Mouse (Mus musculus) lung, embryonic 14.5 days (tissue): ENCODE measurements around the gene Anapc2. TPM values are rescaled to one million over a fixed set of nuclear protein-coding genes. Genes with fewer than 3 reads are reported as not detected.

ENCODE experiments used
- ATAC-seq: fragments of 200-750 bp; cut with Nextera tagmentation; 2 replicates; pipeline ENCODE4 v1.8.0; 2017; ENCODE audit warnings: mild to moderate bottlenecking, moderate TSS enrichment, moderate library complexity; ENCODE audit not compliant: insufficient read depth
- DNase-seq: peaks from one replicate; pipeline ENCODE4 v3.0.0-alpha.2; 2015
- H3K27ac ChIP-seq: fragments of 300-500 bp; sonication (generic); 2 replicates; pipeline ENCODE4 v1.5.1; 2014; ENCODE audit warnings: low read depth, mild to moderate bottlenecking, moderate library complexity
- H3K27me3 ChIP-seq: fragments of 300-500 bp; sonication (generic); 2 replicates; pipeline ENCODE4 v1.6.1; 2014; ENCODE audit warnings: low read length, control low read depth; ENCODE audit not compliant: insufficient read depth
- H3K36me3 ChIP-seq: fragments of 300-500 bp; sonication (generic); 2 replicates; pipeline ENCODE4 v1.6.1; 2014; ENCODE audit warnings: control low read depth; ENCODE audit not compliant: insufficient read depth
- H3K4me1 ChIP-seq: fragments of 300-500 bp; sonication (generic); 2 replicates; pipeline ENCODE4 v1.6.1; 2014; ENCODE audit warnings: antibody characterized with exemption, control low read depth; ENCODE audit not compliant: insufficient read depth
- H3K4me2 ChIP-seq: fragments of 300-500 bp; sonication (generic); 2 replicates; pipeline ENCODE4 v1.6.1; 2014; ENCODE audit warnings: mild to moderate bottlenecking
- H3K4me3 ChIP-seq: fragments of 300-500 bp; sonication (generic); 2 replicates; pipeline ENCODE4 v1.5.1; 2014; ENCODE audit warnings: low read depth, low read length
- H3K9ac ChIP-seq: fragments of 300-500 bp; sonication (generic); 2 replicates; pipeline ENCODE4 v1.6.1; 2014
- H3K9me3 ChIP-seq: fragments of 300-500 bp; sonication (generic); 2 replicates; pipeline ENCODE4 v1.6.1; 2016; ENCODE audit warnings: low read depth, low read length, control low read depth
- CTCF ChIP-seq: IDR thresholded peaks from 2 replicates; pipeline ENCODE4 v1.5.1; 2016; ENCODE audit warnings: antibody characterized with exemption, low read depth
- WGBS: fragments of 180-500 bp; shearing (Covaris S2); extraction: QIAGEN DNeasy Blood & Tissue Kit; methylation state at CpG from one replicate; pipeline ENCODE4 v1.1.7; 2014; 5-methylcytosine and 5-hydroxymethylcytosine counted together
- polyA plus RNA-seq: library from polyadenylated mRNA; unstranded; fragments of >200 nt; fragmentation: Nextera tagmentation; extraction: Ambion mirVana; gene quantifications from 2 replicates; pipeline ENCODE4 v1.2.1, GENCODE M21; 2014

The Anapc2 gene
- polyA plus RNA-seq, 1 experiment from 2014 or later: 119 TPM

DNA sequence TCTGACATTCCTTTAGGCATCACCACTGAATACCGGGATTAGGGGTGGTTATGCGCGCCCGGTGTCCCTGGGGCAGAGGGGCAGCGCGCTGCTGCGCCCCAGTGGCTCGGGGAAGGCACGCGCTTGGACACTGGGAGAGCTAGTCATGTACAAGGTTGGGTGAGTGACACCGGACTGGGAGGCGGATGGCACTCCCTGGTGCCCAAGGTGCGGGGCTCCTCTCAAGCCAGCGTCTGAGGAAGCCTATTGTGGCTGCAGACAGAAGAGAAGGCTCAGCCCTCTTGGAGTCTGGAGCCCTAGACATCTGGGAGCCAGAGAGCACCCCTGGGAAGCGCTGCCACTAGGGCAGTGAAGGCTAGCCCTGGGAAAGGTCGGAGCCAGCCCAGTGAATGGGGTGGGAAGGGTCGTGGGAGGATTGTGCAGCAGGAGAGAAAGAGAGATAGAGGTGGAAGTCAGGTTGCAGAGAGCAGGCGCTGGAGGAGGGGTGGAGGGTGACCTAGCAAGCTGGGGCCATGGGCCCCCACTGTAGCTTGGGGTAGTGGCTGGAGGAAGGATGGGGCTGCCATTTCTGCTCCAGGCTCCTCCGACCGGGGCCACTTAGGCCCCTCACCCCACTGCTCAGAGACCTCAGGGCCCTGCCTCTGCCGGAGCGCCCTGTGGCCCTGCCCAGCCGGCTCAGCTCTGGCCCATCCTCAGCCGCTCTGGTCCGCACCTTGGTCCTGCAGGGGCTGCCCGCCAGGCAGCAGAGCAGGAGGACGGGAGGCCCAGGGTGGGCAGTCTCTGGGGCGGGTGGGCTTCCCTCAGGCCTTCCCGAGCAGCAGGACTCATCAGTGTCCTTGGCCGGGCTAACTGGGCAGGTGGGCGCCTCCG is 19.1 kb downstream of the Anapc2 start:
- peak overlapping the region; percentile 32 for H3K4me3 ChIP-seq
- no peaks in the 10 kb centered on the region for H3K36me3 ChIP-seq
- DNase-seq: no peak
- peak overlapping the region; percentile 56; the same call in 1 of the 2 replicates for H3K4me2 ChIP-seq
- WGBS: 7% methylated on average over 31 of the region's 32 CpGs
- H3K9me3 ChIP-seq: no peaks in the 10 kb centered on the region
- no peak overlapping the region for H3K27ac ChIP-seq
- H3K4me1 ChIP-seq: 0 out of 2 replicates have a peak, but pooled peaks cover 2% of the 10 kb centered on the region
- peak overlapping the region; percentile 6; the same call in 1 of the 2 replicates for H3K9ac ChIP-seq
- ATAC-seq: no peak; the same call in 1 of the 2 replicates
- no peak for TF ChIP-seq CTCF
- H3K27me3 ChIP-seq: peaks cover 58% of the 10 kb centered on the region

DNA sequence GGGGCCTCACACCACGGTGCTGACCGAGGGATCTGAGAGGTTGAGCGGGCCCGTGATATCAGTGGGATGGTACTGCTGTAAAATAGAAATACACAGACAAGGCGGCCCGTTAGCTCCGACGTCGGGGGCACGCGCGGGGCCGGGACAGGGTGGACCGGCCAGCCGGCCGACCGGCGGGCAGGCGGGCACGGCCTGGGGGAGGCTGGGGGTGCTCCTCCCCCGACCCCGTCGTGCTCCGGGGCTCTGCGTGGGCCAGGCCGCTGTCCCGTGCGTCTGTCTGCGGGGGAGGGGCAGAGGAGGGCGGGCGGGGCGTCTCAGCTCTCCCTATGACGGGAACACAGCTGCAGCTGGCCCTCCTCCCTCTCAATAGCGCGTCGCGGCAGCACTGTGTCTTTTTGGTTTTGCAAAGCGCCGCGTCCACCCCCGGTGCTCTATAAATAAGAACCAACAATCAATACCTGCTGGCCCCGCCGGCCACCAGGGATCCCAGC is 19.8 kb downstream of the Anapc2 start:
- H3K27ac ChIP-seq: no peak overlapping the region
- 4% methylated on average over 29 of the region's 43 CpGs for WGBS
- peak overlapping the region; percentile 32 for H3K4me3 ChIP-seq
- ATAC-seq: no peak; the same call in 1 of the 2 replicates
- peaks cover 63% of the 10 kb centered on the region for H3K27me3 ChIP-seq
- peak overlapping the region; percentile 6; the same call in 1 of the 2 replicates for H3K9ac ChIP-seq
- DNase-seq: peak; percentile 24
- H3K4me1 ChIP-seq: 0 out of 2 replicates have a peak, but pooled peaks cover 2% of the 10 kb centered on the region
- H3K4me2 ChIP-seq: peak overlapping the region; percentile 56
- no peak for TF ChIP-seq CTCF
- no peaks in the 10 kb centered on the region for H3K9me3 ChIP-seq
- H3K36me3 ChIP-seq: no peaks in the 10 kb centered on the region

DNA sequence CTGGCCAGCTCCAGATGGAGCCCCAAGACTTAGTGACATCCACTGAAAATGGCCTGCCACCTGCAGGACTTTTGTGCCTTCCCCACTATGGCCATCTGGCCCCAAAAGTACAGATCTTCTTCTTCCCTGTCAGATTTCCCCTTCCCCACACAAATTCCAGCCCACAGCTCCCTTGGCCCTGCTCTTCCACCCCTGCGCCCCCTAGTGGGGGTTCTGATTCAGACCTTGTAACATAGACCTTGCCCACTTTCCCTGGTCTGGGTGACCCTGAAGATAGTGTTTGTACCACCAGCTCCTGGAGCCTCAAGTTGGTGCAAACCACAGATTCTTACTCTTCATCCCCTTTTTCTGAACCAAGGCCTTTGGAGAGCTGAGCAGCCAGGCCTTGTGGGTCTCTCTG is 20.6 kb downstream of the Anapc2 start:
- Histone ChIP-seq H3K9me3 (no peaks in the 10 kb centered on the region), H3K4me3 (no peak overlapping the region; the same call in 1 of the 2 replicates), H3K27ac (no peak overlapping the region), H3K27me3 (peaks cover 65% of the 10 kb centered on the region), H3K36me3 (no peaks in the 10 kb centered on the region), H3K4me1 (no peaks in the 10 kb centered on the region), H3K9ac (no peak overlapping the region), H3K4me2 (no peak overlapping the region)
- peak; percentile 86 for DNase-seq
- ATAC-seq: peak; percentile 46; the same call in 1 of the 2 replicates
- TF ChIP-seq CTCF: peak; percentile 88
- WGBS: 0% methylated on average over 1 of the region's 1 CpGs

DNA sequence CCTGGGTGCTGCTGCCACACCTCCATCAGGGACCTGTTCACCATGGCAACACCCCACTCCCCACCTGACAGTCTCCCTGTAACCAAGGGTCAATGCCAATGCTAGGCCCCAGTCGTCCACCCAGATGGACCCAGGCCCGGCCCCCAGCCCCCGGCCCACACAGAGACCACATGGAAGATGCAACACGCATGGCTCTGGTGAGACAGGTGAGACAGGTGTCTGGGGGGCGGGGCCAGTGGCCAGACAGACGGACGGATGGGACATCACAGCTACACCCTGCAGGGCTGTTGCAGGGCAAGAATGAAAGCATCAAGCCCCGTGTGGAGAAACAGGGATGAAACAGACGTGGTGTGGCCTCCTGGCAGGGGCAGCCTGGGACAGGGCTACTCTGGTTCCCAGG is 21.4 kb downstream of the Anapc2 start:
- ATAC-seq: no peak
- Histone ChIP-seq H3K4me2 (no peak overlapping the region), H3K27me3 (peaks cover 57% of the 10 kb centered on the region), H3K9me3 (no peaks in the 10 kb centered on the region), H3K4me3 (no peak overlapping the region), H3K36me3 (no peaks in the 10 kb centered on the region), H3K27ac (no peak overlapping the region), H3K9ac (no peak overlapping the region), H3K4me1 (no peaks in the 10 kb centered on the region)
- WGBS: 64% methylated on average over 9 of the region's 9 CpGs
- no peak for TF ChIP-seq CTCF
- DNase-seq: no peak

DNA sequence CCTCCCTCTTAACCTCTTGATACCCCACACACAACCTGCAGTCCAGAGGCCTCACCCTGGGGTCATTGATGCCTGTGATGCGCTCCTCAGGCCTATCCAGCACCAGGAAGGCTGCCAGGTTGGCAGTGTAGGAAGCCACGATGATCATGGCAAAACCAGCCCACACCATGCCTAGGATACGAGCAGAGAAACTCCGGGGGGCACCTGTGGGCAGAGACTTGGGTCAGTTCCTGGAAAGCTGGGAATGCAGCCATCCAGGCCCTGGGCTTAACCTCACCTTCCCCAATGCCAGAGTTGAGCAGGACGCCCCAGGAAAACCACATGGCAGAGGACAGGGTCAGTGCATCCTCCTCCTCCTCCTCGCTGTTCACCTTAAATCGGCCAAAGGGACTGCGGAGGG is 24.8 kb downstream of the Anapc2 start:
- ATAC-seq: no peak
- Histone ChIP-seq H3K4me2 (no peak overlapping the region), H3K4me3 (no peak overlapping the region), H3K9ac (no peak overlapping the region), H3K27me3 (peaks cover 23% of the 10 kb centered on the region), H3K36me3 (no peaks in the 10 kb centered on the region), H3K9me3 (no peaks in the 10 kb centered on the region), H3K27ac (no peak overlapping the region), H3K4me1 (no peaks in the 10 kb centered on the region)
- 74% methylated on average over 8 of the region's 8 CpGs for WGBS
- no peak for DNase-seq
- no peak for TF ChIP-seq CTCF

DNA sequence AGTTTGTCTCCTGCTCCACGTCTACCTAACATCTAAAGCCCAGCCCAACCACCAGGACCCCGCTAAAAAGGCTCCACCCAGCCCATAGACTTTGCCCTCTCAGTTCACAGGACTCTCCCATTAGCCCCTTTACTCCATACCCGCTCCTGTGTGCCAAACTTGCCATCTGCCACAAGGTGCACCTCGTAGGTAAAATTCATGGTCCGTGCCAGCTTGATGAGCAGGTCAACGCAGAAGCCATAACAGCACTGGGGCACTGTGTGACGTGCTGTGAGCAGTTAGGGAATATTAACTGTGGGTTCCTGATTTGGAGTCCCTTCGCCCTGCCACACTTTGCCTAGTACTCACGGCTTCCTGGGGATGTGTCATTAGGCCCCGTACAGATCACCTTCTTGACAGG is 25.8 kb downstream of the Anapc2 start:
- ATAC-seq (no peak), DNase-seq (no peak)
- no peaks in the 10 kb centered on the region for H3K36me3 ChIP-seq
- H3K4me2 ChIP-seq: no peak overlapping the region
- no peaks in the 10 kb centered on the region for H3K4me1 ChIP-seq
- WGBS: 68% methylated on average over 10 of the region's 10 CpGs
- H3K27ac ChIP-seq: no peak overlapping the region
- no peaks in the 10 kb centered on the region for H3K9me3 ChIP-seq
- no peak overlapping the region for H3K9ac ChIP-seq
- H3K4me3 ChIP-seq: no peak overlapping the region
- peaks cover 13% of the 10 kb centered on the region; the same call in 1 of the 2 replicates for H3K27me3 ChIP-seq
- TF ChIP-seq CTCF: no peak

DNA sequence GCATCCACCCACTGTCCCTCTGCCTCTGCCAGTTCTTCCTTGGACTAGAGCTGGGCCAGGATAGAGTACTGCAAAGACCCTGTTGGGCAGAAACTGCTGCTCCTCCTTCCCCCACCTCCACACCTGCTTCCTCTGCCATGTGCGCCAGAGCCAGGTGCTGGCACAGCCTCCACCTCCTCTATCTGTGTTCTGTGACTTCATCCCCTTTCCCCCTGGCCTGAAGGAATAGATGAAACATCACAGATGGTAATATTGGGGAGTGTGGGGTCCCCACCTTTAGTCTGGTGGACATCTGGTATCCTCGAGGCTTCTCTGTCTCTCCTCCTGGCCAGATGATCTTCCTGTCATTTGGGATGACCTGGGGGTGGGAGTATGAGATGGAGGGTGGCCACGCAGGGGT is 31.2 kb downstream of the Anapc2 start:
- ATAC-seq (no peak), DNase-seq (no peak)
- H3K27me3 ChIP-seq: peaks cover 14% of the 10 kb centered on the region
- H3K4me3 ChIP-seq: no peak overlapping the region
- no peak overlapping the region for H3K4me2 ChIP-seq
- 63% methylated on average over 3 of the region's 3 CpGs for WGBS
- H3K9ac ChIP-seq: no peak overlapping the region
- H3K4me1 ChIP-seq: no peaks in the 10 kb centered on the region
- TF ChIP-seq CTCF: no peak
- no peaks in the 10 kb centered on the region for H3K9me3 ChIP-seq
- H3K36me3 ChIP-seq: no peaks in the 10 kb centered on the region
- H3K27ac ChIP-seq: no peak overlapping the region
